Mouse (Mus musculus) liver (tissue): ENCODE results near the gene Fan1.

ENCODE experiments used
- DNase-seq: peaks from one replicate; pipeline ENCODE4 v3.0.0-alpha.2; 2020; ENCODE audit warnings: mixed read lengths

Gene Fan1

GRCm38 (mm10) chr7:64327486-64327885, 46.4 kb downstream of the Fan1 start:
- no peak for DNase-seq

- peak; percentile 83 for DNase-seq
These were observed 47.0 kb downstream of the Fan1 start for GRCm38 (mm10) chr7:64326892-64327291.

GRCm38 (mm10) chr7:64321658-64322057, 52.2 kb downstream of the Fan1 start:
- no peak for DNase-seq

- no peak for DNase-seq
These were observed 52.8 kb downstream of the Fan1 start for GRCm38 (mm10) chr7:64321125-64321524.

- DNase-seq, result no peak
These were observed 61.1 kb downstream of the Fan1 start for GRCm38 (mm10) chr7:64312811-64313210.

- DNase-seq, result no peak
These were observed 63.1 kb downstream of the Fan1 start for GRCm38 (mm10) chr7:64310756-64311155.

GRCm38 (mm10) chr7:64310241-64310640, 63.7 kb downstream of the Fan1 start:
- DNase-seq, result no peak
